Comparison of ENCODE assay signal across 8 mouse cellular contexts in the genomic region with DNA sequence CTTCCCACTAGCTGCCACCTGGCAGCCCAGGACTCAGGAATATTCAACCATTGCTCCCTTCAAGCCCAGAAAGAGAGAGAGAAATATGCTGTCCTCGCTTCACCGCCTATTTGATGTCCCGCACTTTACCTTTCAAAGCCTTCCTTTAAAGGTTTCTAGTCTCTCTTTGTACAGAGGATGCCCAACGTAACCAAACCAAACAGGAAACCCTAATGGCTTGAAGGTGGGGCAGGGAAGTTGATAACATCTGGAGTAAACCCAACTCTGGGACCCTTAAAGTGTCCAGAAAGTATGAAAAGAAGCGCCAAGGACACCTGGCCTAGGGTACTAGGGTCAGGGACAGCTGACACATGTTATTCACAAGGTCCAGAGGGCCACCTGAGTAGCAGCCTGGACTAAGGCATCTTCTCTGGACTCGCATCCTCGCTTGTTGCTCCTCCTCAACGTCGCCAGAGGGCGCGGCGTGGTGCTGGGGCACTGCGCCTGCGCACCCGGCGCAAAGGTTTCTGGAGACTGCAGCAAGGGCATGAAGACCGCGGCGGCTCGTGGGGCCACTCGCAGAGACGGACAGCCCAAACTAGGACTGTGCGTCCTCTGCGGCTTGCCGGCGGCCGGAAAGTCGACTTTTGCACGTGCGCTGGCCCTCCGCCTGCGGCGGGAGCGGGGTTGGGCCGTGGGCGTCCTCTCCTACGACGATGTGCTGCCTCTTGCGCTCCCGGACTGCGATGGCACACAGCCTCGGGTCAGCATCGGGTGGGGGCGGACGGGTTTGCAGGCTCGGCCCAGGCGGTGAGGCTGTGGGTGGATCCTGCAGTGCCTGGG. TPM values are rescaled to one million over a fixed set of nuclear protein-coding genes. Genes with fewer than 3 reads are reported as not detected.
DNase-seq lines count a peak whose midpoint lies in the region; ATAC-seq and TF ChIP-seq lines count a peak whose summit lies in the region.

Gene Pstk, plus strand, starts transcription at position 494 of the 822 bp plus-strand sequence.

- H3K4me1 ChIP-seq in embryonic facial prominence, embryonic 14.5 days (ENCODE audit: control insufficient read depth, insufficient read depth, low read length): peaks cover 9% of the 10 kb centered on the region
- H3K4me1 ChIP-seq in heart, adult 2 months (ENCODE audit: control insufficient read depth, insufficient read depth, low read length): peaks cover 5% of the 10 kb centered on the region
- peaks cover 5% of the 10 kb centered on the region for H3K4me1 ChIP-seq in limb, embryonic 13.5 days
- peaks cover 10% of the 10 kb centered on the region for H3K4me1 ChIP-seq in midbrain, embryonic 16.5 days (ENCODE audit: control insufficient read depth, insufficient read depth, low read length)

- H3K27me3 ChIP-seq in embryonic facial prominence, embryonic 14.5 days (replicated peaks; ENCODE audit: control insufficient read depth, insufficient read depth, low read length): no peaks in the 10 kb centered on the region
- no peaks in the 10 kb centered on the region for H3K27me3 ChIP-seq in heart, adult 2 months (ENCODE audit: control insufficient read depth, insufficient read depth, low read length)
- H3K27me3 ChIP-seq in limb, embryonic 13.5 days: no peaks in the 10 kb centered on the region
- H3K27me3 ChIP-seq in midbrain, embryonic 16.5 days (ENCODE audit: control insufficient read depth, insufficient read depth, low read depth, low read length): no peaks in the 10 kb centered on the region; the same call in 1 of the 2 replicates

- intact Hi-C loops in heart, adult 2 months (cut with DNase I): loop anchor here (5.0 kb wide), 1 partner anchor 511 kb away; no protein-coding TSS in a partner anchor

- ATAC-seq in embryonic facial prominence, embryonic 14.5 days (ENCODE audit: low read depth): peak; percentile 95
- peak; percentile 94 for ATAC-seq in limb, embryonic 13.5 days (ENCODE audit: low FRiP score, low read depth)
- ATAC-seq in midbrain, embryonic 16.5 days: peak; percentile 96

- H3K79me2 ChIP-seq in heart, adult 2 months (replicated peaks; ENCODE audit: control insufficient read depth, insufficient read depth, low read length): no peaks in the 10 kb centered on the region

- peak within 1 kb of the TSS; percentile 92 for H3K27ac ChIP-seq in embryonic facial prominence, embryonic 14.5 days (replicated peaks; ENCODE audit: low read depth, low read length)
- H3K27ac ChIP-seq in heart, adult 2 months: peak within 1 kb of the TSS; percentile 96
- peak within 1 kb of the TSS; percentile 93 for H3K27ac ChIP-seq in limb, embryonic 13.5 days
- peak within 1 kb of the TSS; percentile 91 for H3K27ac ChIP-seq in midbrain, embryonic 16.5 days (ENCODE audit: low read length)

- peak; percentile 93 for TF ChIP-seq POLR2A in heart, adult 2 months (IDR thresholded peaks at IDR 0.05; ENCODE audit: insufficient read depth, low read depth, low read length)

- 0 out of 2 replicates have a peak, but pooled peaks have one; percentile 27 for TF ChIP-seq EP300 in heart, adult 2 months (IDR thresholded peaks at IDR 0.05; ENCODE audit: insufficient read depth, low read depth, low read length)

- H3K4me3 ChIP-seq in embryonic facial prominence, embryonic 14.5 days (ENCODE audit: low read depth, low read length): peak within 1 kb of the TSS; percentile 83
- peak within 1 kb of the TSS; percentile 63 for H3K4me3 ChIP-seq in heart, adult 2 months
- H3K4me3 ChIP-seq in limb, embryonic 13.5 days: peak within 1 kb of the TSS; percentile 75
- peak within 1 kb of the TSS; percentile 89 for H3K4me3 ChIP-seq in midbrain, embryonic 16.5 days (ENCODE audit: low read depth, low read length)

- peak; percentile 99 for TF ChIP-seq CTCF in heart, adult 2 months (IDR thresholded peaks at IDR 0.05)

- H3K9ac ChIP-seq in embryonic facial prominence, embryonic 14.5 days (ENCODE audit: low read depth, low read length): peak within 1 kb of the TSS; percentile 92
- peak within 1 kb of the TSS; percentile 91 for H3K9ac ChIP-seq in heart, adult 2 months (ENCODE audit: low read depth, low read length)
- peak within 1 kb of the TSS; percentile 93 for H3K9ac ChIP-seq in limb, embryonic 13.5 days
- H3K9ac ChIP-seq in midbrain, embryonic 16.5 days (ENCODE audit: low read depth, low read length): peak within 1 kb of the TSS; percentile 95

- DNase-seq in 3T3-L1 (ENCODE audit: low read depth, low spot score): peak; percentile 86
- DNase-seq in adrenal gland, postnatal 4 days (ENCODE audit: low spot score in 2 of 2): peak; percentile 82 to 83
- peak; percentile 93 for DNase-seq in embryonic facial prominence, embryonic 14.5 days (ENCODE audit: low spot score)
- DNase-seq in heart, adult 2 months: peak; percentile 93 to 95
- DNase-seq in kidney, adult 8-10 months: peak; percentile 87 to 88
- DNase-seq in spleen, postnatal 10 days (ENCODE audit: low spot score in 2 of 2): peak; percentile 82 to 88

- H3K36me3 ChIP-seq in embryonic facial prominence, embryonic 14.5 days (ENCODE audit: control insufficient read depth, insufficient read depth, low read length): peaks cover 7% of the 10 kb centered on the region; the same call in 1 of the 2 replicates
- H3K36me3 ChIP-seq in heart, adult 2 months (ENCODE audit: control insufficient read depth, insufficient read depth, low read length): peaks cover 4% of the 10 kb centered on the region
- H3K36me3 ChIP-seq in limb, embryonic 13.5 days: peaks cover 7% of the 10 kb centered on the region
- H3K36me3 ChIP-seq in midbrain, embryonic 16.5 days (ENCODE audit: control insufficient read depth, insufficient read depth, low read length): no peaks in the 10 kb centered on the region

- WGBS in embryonic facial prominence, embryonic 14.5 days: 4% methylated on average over 47 of the region's 47 CpGs
- WGBS in heart, adult 2 months: 4% methylated on average over 47 of the region's 47 CpGs
- WGBS in limb, embryonic 13.5 days: 5% methylated on average over 47 of the region's 47 CpGs
- WGBS in midbrain, embryonic 16.5 days: 5% methylated on average over 47 of the region's 47 CpGs

- no peaks in the 10 kb centered on the region for H3K9me3 ChIP-seq in embryonic facial prominence, embryonic 14.5 days (ENCODE audit: control insufficient read depth, low read length)
- no peaks in the 10 kb centered on the region for H3K9me3 ChIP-seq in limb, embryonic 13.5 days
- H3K9me3 ChIP-seq in midbrain, embryonic 16.5 days (replicated peaks; ENCODE audit: control insufficient read depth, low read length, poor library complexity, severe bottlenecking): no peaks in the 10 kb centered on the region

- peak within 1 kb of the TSS; percentile 69 for H3K4me2 ChIP-seq in embryonic facial prominence, embryonic 14.5 days (ENCODE audit: low read depth, low read length)
- H3K4me2 ChIP-seq in limb, embryonic 13.5 days (replicated peaks): peak within 1 kb of the TSS; percentile 73
- peak within 1 kb of the TSS; percentile 75 for H3K4me2 ChIP-seq in midbrain, embryonic 16.5 days (ENCODE audit: low read length)

RNA-seq across cellular contexts. Expression of gene Pstk, which starts in this region (rescaled TPM):
- 10 to 100 TPM; 28.3 to 31.3 TPM for total RNA-seq in adrenal gland, postnatal 4 days (2021)
- polyA plus RNA-seq in embryonic facial prominence, embryonic 14.5 days (2014; fragmentation: Nextera tagmentation; extraction: Ambion mirVana): 60.3 and 62.9 TPM in 2 replicates
- 10 to 100 TPM; 35.0 to 43.4 TPM for total RNA-seq in heart, adult 2 months (2021)
- 59.5 and 61.9 TPM in 2 replicates for polyA plus RNA-seq in heart, adult 2 months (2012; rRNA removed)
- 76.4 and 76.8 TPM in 2 replicates for polyA plus RNA-seq in limb, embryonic 13.5 days (2015; fragmentation: Nextera tagmentation; extraction: Ambion mirVana)
- polyA plus RNA-seq in midbrain, embryonic 16.5 days (2015; fragmentation: Nextera tagmentation; extraction: Ambion mirVana): 48.6 and 49.2 TPM in 2 replicates

Comparison
In these comparisons a context has a peak if more than half of its experiments do, and no peak if none do; other contexts are left out.
1. Peak in every context shown above with its lines: DNase-seq, ATAC-seq, H3K4me3 ChIP-seq and H3K27ac ChIP-seq.